Mouse (Mus musculus): ENCODE results near the gene Fra10ac1. TPM values are rescaled to one million over a fixed set of nuclear protein-coding genes. Genes with fewer than 3 reads are reported as not detected.

Gene Fra10ac1
- 39.9 and 40.2 TPM in 2 replicates for polyA plus RNA-seq (2015; fragmentation: Nextera tagmentation; extraction: Ambion mirVana)

DNA sequence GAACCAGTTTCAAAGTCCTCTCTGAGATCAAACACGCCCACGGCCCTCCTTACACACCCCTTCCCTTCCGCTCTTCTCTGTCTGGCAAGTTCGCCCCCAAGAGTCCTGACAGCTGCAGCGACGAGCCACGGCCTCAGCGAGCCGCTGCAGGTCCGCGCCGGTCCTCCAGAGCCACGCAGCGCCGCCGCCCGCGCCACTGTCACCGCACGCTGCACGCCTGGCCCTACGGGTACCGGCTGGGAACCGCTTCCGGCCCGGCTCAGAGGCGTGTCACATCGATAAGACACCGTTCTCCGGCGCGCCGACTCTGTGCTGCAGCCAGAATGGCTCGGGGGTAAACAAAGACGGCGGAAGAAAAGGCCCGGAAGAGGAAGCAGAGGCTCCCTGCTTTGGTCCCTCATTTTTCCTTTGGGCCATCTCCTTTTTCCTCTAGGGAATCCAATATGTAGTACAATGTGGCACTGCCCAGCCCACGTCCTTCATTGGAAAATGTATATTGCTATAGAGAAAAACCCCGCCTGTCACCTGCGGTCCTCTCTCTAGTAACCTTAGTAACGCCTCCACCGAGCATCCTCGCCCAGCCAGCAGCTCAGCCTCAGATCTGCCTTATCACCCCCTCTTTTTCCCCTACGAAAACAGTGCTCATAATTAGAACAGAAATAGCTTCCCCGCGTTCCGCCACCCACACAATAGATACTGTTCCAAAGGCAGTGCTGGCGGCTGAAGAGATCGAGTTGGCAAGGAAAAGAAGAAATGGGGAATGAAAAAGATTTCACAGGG is at the start of gene Fra10ac1:
Gene Fra10ac1 (minus strand): TSS at position 252 of the 780 bp plus-strand sequence.
- peak within 1 kb of the TSS; percentile 50 for H3K9ac ChIP-seq
- WGBS, result under 1% methylated on average over 49 of the region's 49 CpGs
- ATAC-seq (ENCODE audit: low FRiP score, low read depth), result peak; percentile 98
- peak within 1 kb of the TSS; percentile 51 for H3K4me3 ChIP-seq
- H3K4me1 ChIP-seq (replicated peaks), result peaks cover 12% of the 10 kb centered on the region
- H3K4me2 ChIP-seq, result peak within 1 kb of the TSS; percentile 70
- no peaks in the 10 kb centered on the region for H3K9me3 ChIP-seq
- no peaks in the 10 kb centered on the region for H3K36me3 ChIP-seq
- no peaks in the 10 kb centered on the region for H3K27me3 ChIP-seq
- peak within 1 kb of the TSS; percentile 93 for H3K27ac ChIP-seq (replicated peaks)

DNA sequence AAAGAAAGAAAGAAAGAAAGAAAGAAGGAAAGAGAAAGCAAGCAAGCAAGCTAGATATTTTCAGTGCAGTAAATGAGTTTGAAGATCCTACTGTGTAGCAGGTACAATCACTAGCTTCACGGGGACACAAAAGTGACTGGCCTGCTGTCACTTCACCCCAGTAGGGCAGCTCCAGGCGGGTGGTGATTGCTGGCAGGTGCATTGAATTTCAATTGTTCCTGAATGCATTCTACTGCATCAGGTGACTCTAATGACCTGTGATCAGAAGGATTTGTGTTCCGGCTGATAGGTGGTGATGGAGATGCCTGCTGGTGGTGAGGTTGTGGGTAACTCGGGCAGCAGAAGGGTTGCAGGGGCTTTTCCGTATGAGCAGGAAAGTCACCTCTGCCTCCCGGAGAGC is 47.1 kb upstream of the Fra10ac1 start:
- no peak overlapping the region for H3K4me2 ChIP-seq
- no peak overlapping the region for H3K27ac ChIP-seq (replicated peaks)
- no peak for ATAC-seq (ENCODE audit: low FRiP score, low read depth)
- no peak overlapping the region for H3K9ac ChIP-seq
- no peaks in the 10 kb centered on the region for H3K9me3 ChIP-seq
- H3K4me1 ChIP-seq (replicated peaks), result peaks cover 10% of the 10 kb centered on the region
- WGBS, result 34% methylated on average over 6 of the region's 6 CpGs
- H3K36me3 ChIP-seq, result no peaks in the 10 kb centered on the region
- no peaks in the 10 kb centered on the region for H3K27me3 ChIP-seq
- no peak overlapping the region for H3K4me3 ChIP-seq

DNA sequence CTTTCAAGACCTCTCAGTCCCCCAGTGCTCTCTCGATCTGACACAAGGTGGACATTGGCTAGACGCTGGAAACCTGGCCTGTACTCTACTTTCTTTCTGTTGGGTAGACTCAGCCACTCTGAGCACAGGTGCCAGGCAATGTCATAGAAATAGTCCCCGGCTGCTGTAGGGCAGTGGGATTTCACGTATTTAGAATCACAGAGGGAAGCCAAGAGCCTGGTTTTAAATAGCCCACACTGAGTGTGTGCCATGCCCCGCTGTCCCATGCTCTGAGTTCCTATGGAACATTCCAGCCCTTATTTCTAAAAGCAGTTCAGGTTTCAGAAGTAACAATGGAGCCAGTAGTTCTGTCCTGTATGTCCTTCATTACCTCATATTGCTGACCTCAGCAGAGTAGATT is 43.5 kb upstream of the Fra10ac1 start:
- Histone ChIP-seq H3K9me3 (no peaks in the 10 kb centered on the region), H3K4me1 (replicated peaks) (peaks cover 20% of the 10 kb centered on the region), H3K27ac (replicated peaks) (no peak overlapping the region), H3K4me2 (peak overlapping the region; percentile 2; the same call in 1 of the 2 replicates), H3K4me3 (no peak overlapping the region), H3K27me3 (no peaks in the 10 kb centered on the region), H3K9ac (no peak overlapping the region), H3K36me3 (no peaks in the 10 kb centered on the region)
- WGBS, result 80% methylated on average over 5 of the region's 5 CpGs
- no peak for ATAC-seq (ENCODE audit: low FRiP score, low read depth)

DNA sequence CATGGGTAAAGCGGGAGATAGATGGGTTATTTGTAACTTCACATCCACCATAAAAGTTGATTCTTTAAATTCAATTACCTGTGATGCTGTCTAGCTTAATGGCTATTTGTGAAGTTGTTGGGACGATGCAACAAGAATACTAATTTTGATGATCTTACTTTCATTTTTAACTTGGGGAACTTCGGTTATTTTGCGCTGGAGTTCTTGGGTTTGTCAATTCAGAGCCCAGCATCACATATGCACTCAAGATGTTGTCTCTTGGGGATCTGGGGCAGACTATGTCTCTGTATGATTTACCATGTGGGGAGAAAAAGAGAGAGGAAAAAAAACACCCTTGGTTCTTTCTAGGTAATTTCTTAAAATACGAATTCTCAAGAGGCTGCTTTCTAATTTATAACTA is 41.8 kb upstream of the Fra10ac1 start:
- Histone ChIP-seq H3K27ac (replicated peaks) (peak overlapping the region; percentile 88; the same call in 1 of the 2 replicates), H3K27me3 (no peaks in the 10 kb centered on the region), H3K9me3 (no peaks in the 10 kb centered on the region), H3K36me3 (no peaks in the 10 kb centered on the region), H3K4me3 (peak overlapping the region; percentile 35), H3K4me2 (peak overlapping the region; percentile 56), H3K4me1 (replicated peaks) (peaks cover 20% of the 10 kb centered on the region), H3K9ac (0 out of 2 replicates have a peak overlapping the region, but pooled peaks have one; percentile 45)
- no peak for ATAC-seq (ENCODE audit: low FRiP score, low read depth)
- 87% methylated on average over 5 of the region's 5 CpGs for WGBS

DNA sequence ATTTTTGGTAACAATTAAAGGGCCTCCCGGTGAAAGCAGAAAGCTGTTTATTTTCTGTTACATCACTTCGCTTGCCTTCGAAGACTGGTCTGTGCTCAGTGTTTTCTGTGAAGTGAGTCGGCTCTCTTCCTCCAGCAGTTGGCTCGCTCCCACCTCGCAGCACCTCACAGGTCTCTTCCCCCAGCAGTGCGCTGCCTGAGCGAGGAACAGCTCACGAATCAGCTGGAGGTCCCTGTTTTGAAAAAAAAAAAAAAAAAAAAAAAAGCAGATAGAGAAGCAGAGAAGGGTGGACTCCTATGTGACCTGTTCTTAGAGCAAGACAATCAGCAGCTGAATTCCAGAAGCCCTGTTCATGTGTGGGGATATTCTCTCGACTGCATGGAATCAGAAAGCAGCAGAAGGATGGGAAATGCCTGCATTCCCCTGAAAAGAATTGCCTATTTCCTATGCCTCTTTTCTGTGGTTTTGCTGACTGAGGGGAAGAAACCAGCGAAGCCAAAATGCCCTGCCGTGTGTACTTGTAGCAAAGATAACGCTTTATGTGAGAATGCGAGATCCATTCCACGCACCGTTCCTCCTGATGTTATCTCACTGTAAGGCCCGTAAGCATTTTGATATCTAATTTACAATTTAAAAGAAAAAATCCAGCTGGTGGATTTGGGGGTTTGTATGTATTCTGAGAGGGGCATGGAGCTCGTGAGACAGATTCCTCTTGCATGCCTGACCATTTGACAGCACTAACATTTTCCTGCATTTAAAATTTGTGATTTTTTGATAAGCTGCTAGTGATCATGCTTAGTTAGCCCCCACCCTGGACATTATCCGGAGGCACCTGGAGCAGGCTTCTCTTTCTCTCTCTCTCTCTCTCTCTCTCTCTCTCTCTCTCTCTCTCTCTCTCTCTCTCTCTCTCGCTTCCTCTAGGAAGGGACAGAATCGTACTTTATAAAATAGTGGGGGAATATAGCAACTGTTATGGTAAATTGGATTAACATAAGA is 40.8 kb upstream of the Fra10ac1 start, which contains the start of gene Lgi1:
Gene Lgi1 (plus strand): TSS at position 32 of the 996 bp plus-strand sequence.
- H3K27me3 ChIP-seq, result no peaks in the 10 kb centered on the region
- no peaks in the 10 kb centered on the region for H3K36me3 ChIP-seq
- ATAC-seq (ENCODE audit: low FRiP score, low read depth), result peak; percentile 72
- H3K27ac ChIP-seq (replicated peaks), result peak within 1 kb of the TSS; percentile 88
- H3K9ac ChIP-seq, result peak within 1 kb of the TSS; percentile 45
- H3K4me3 ChIP-seq, result peak within 1 kb of the TSS; percentile 35
- WGBS, result 17% methylated on average over 21 of the region's 21 CpGs
- no peaks in the 10 kb centered on the region for H3K9me3 ChIP-seq
- peaks cover 21% of the 10 kb centered on the region for H3K4me1 ChIP-seq (replicated peaks)
- H3K4me2 ChIP-seq, result peak within 1 kb of the TSS; percentile 56

DNA sequence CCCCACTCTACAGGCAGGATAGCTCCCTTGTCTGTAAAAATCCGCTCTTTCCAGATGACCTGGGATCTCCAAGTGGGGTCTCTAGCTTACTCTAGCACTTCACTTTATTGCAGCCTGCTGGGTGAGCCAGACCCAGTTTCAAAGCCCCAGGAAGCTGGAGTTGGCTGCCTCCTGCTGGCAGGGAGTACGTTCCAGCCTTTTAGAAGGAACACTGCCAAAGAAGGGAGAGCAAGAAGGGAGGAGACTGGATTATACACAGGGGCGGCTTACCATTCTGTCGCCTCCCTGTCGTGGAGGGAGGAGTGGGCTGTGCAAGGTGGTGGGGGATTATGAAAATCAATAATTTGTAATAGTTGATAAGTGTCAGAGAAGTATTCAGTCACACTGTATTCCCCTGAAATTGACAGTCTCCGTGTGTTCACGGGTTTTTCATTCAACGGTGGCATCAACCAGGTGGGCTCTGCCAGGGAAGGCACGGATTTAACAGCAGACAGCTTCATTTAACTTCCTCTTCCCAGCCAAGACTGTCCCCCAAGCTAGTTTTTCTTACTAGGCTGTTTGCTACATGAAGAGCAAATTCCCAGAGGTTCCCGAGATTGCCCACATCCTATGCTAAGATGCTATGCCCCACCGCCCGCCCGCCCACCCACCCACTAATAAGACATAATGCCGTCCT is 40.0 kb upstream of the Fra10ac1 start:
- ATAC-seq (ENCODE audit: low FRiP score, low read depth), result peak; percentile 68
- Histone ChIP-seq H3K27ac (replicated peaks) (peak overlapping the region; percentile 88), H3K36me3 (no peaks in the 10 kb centered on the region), H3K9me3 (no peaks in the 10 kb centered on the region), H3K9ac (peak overlapping the region; percentile 45), H3K4me2 (peak overlapping the region; percentile 56), H3K27me3 (no peaks in the 10 kb centered on the region), H3K4me3 (peak overlapping the region; percentile 35), H3K4me1 (replicated peaks) (peaks cover 28% of the 10 kb centered on the region)
- WGBS, result 17% methylated on average over 14 of the region's 14 CpGs

DNA sequence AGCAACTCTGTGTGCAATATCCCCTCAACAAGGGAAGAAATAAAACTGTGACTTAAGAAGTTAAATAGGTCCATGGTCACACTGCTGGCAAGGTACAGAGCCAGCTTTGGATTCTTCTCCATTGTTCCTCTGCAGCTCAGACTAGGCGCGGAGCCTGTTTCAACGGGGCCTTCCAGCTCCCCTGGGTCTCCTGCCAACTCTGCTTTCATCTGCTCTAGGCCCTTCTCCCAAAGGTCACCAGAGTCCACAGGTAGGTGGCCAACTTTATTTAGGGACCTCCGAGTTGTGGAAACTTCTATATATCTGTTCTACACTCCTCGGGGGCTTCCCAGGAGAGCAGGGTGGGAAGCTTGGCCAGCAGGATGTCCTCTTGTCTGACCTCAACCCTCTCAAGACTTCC is 37.4 kb upstream of the Fra10ac1 start:
- H3K27me3 ChIP-seq, result no peaks in the 10 kb centered on the region
- H3K4me1 ChIP-seq (replicated peaks), result peaks cover 20% of the 10 kb centered on the region
- no peak overlapping the region for H3K4me3 ChIP-seq
- H3K27ac ChIP-seq (replicated peaks), result no peak overlapping the region
- no peak overlapping the region for H3K9ac ChIP-seq
- no peak for ATAC-seq (ENCODE audit: low FRiP score, low read depth)
- no peaks in the 10 kb centered on the region for H3K9me3 ChIP-seq
- H3K4me2 ChIP-seq, result no peak overlapping the region
- WGBS, result 71% methylated on average over 5 of the region's 5 CpGs
- H3K36me3 ChIP-seq, result no peaks in the 10 kb centered on the region

DNA sequence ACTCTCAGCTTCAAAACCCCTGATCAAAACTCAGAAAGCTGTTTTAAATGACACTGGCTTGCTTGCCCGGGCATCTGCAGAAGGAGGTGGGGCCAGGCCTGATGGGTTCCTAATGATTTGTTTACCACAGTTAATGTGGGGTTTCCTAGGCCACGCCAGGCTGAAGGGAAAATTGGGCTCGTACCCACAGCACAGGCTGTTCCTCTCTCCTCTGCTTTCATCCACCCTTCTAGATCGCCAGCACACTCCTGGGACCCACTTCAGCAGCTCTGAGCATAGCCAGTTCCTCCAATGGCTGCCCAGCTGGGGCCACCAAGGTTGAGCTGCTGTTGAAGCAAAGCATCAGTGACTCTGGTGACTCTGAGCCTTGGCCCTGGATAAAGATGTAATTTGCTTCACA is 36.4 kb upstream of the Fra10ac1 start:
- Histone ChIP-seq H3K4me1 (replicated peaks) (peaks cover 17% of the 10 kb centered on the region), H3K27me3 (no peaks in the 10 kb centered on the region), H3K27ac (replicated peaks) (no peak overlapping the region), H3K36me3 (no peaks in the 10 kb centered on the region), H3K4me3 (no peak overlapping the region), H3K9ac (no peak overlapping the region), H3K9me3 (no peaks in the 10 kb centered on the region), H3K4me2 (no peak overlapping the region)
- no peak for ATAC-seq (ENCODE audit: low FRiP score, low read depth)
- WGBS, result 44% methylated on average over 4 of the region's 4 CpGs

DNA sequence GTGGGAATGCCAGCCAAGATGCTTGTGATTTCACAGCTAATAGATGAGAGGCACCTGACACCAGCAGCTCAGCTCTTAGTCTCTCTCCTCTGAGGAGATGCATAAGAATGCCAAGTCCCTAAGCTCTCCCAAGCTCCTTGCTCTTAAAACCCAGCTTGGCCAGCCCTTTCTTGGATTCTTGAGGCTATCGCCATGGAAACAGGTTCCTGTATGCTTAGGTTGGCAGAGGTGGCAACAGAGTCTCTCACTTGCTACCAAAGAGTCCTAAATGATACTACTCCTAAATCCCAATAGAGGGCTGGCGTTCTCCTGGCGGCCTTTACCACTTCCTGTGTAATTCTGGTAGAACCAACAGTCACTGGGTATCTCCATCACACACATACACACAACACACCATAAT is 35.5 kb upstream of the Fra10ac1 start:
- H3K4me3 ChIP-seq, result no peak overlapping the region
- no peak overlapping the region for H3K9ac ChIP-seq
- no peaks in the 10 kb centered on the region for H3K36me3 ChIP-seq
- ATAC-seq (ENCODE audit: low FRiP score, low read depth), result no peak
- H3K4me1 ChIP-seq (replicated peaks), result peaks cover 17% of the 10 kb centered on the region
- H3K27ac ChIP-seq (replicated peaks), result peak overlapping the region; percentile 2; the same call in 1 of the 2 replicates
- no peaks in the 10 kb centered on the region for H3K27me3 ChIP-seq
- 80% methylated on average over 3 of the region's 3 CpGs for WGBS
- no peaks in the 10 kb centered on the region for H3K9me3 ChIP-seq
- H3K4me2 ChIP-seq, result no peak overlapping the region

DNA sequence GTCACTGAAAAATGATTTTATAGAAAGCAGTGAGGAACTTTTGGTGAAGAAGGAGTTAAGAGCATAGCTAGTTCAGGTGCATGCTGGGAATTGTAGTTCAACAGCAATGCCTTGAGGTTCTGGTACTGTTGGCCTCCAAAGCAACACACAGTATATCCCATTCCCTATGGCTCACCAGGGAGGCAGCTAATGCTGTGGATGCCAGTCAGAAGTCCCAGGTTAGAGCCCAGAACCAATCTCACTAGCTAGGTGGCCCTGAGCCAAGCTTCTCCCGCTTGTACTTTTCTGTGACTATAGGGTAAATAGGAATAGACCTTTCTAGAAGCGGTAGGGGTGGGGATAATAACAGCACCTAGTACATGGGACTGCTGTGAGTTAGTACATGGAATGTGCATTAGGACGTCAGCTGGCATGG is 34.7 kb upstream of the Fra10ac1 start:
- H3K27ac ChIP-seq (replicated peaks), result no peak overlapping the region
- no peak overlapping the region for H3K4me3 ChIP-seq
- H3K36me3 ChIP-seq, result no peaks in the 10 kb centered on the region
- no peaks in the 10 kb centered on the region for H3K9me3 ChIP-seq
- H3K4me2 ChIP-seq, result no peak overlapping the region
- no peaks in the 10 kb centered on the region for H3K27me3 ChIP-seq
- peak; percentile 66 for ATAC-seq (ENCODE audit: low FRiP score, low read depth)
- 67% methylated on average over 3 of the region's 3 CpGs for WGBS
- H3K9ac ChIP-seq, result no peak overlapping the region
- H3K4me1 ChIP-seq (replicated peaks), result peaks cover 12% of the 10 kb centered on the region

DNA sequence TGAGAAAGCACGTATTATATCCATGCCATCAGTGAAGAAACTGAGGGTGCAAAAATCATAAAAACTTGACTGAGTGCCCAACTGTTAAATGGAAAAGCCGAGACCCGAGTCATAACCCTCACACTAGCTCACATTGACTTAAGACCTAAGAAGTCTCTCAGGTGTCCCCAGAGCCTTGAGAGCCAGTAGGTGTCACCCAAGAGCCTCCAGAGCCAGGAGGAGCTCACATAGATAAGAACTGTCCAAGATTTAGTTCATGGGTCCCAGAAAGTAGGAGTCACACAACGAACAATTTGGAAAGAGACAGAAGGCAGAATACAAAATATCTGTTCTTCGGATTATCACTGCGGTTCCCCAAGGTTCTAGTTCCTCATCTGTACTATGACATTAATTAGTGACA is 29.8 kb upstream of the Fra10ac1 start:
- H3K27ac ChIP-seq (replicated peaks), result no peak overlapping the region
- no peaks in the 10 kb centered on the region for H3K4me1 ChIP-seq (replicated peaks)
- H3K36me3 ChIP-seq, result no peaks in the 10 kb centered on the region
- H3K9me3 ChIP-seq, result no peaks in the 10 kb centered on the region
- H3K4me2 ChIP-seq, result no peak overlapping the region
- ATAC-seq (ENCODE audit: low FRiP score, low read depth), result no peak
- no peak overlapping the region for H3K9ac ChIP-seq
- WGBS, result 70% methylated on average over 6 of the region's 6 CpGs
- H3K4me3 ChIP-seq, result no peak overlapping the region
- H3K27me3 ChIP-seq, result no peaks in the 10 kb centered on the region
